Mouse (Mus musculus) MEL (cell line): Measurements from ENCODE around the gene Bet1l. TPM values are rescaled to one million over a fixed set of nuclear protein-coding genes. Genes with fewer than 3 reads are reported as not detected.

Source experiments
- DNase-seq: peaks from one replicate; pipeline ENCODE4 v3.0.0; 2011; ENCODE audit warnings: low read depth, low spot score
- H3K27ac ChIP-seq: 2 replicates; pipeline ENCODE4 v1.5.1; 2012; ENCODE audit warnings: low read depth, mild to moderate bottlenecking, control low read depth, low read length, moderate library complexity; ENCODE audit not compliant: control insufficient read depth
- H3K27me3 ChIP-seq, 2 experiments: fragments of 150-350 bp in 1 of 2; sonication (generic) in 1 of 2; 2 replicates each; pipeline ENCODE4 v1.6.1; 2012; ENCODE audit warnings: low read length in 2 of 2, mild to moderate bottlenecking in 2 of 2, improper control_type of control experiment in 1 of 2, moderate library complexity in 1 of 2; ENCODE audit not compliant: insufficient read depth in 2 of 2, control insufficient read depth in 1 of 2
- H3K36me3 ChIP-seq, 2 experiments: 2 replicates each; pipeline ENCODE4 v1.6.1; 2012 to 2014; ENCODE audit warnings: low read length in 2 of 2, improper control_type of control experiment in 1 of 2, inconsistent platforms in 1 of 2, mild to moderate bottlenecking in 1 of 2; ENCODE audit not compliant: insufficient read depth in 2 of 2, control insufficient read depth in 1 of 2
- H3K4me1 ChIP-seq, 2 experiments: fragments of 150-350 bp in 1 of 2; sonication (generic) in 1 of 2; 2 replicates each; pipeline ENCODE4 v1.6.1; 2012; ENCODE audit warnings: low read length in 2 of 2, improper control_type of control experiment in 1 of 2, mild to moderate bottlenecking in 1 of 2; ENCODE audit not compliant: insufficient read depth in 2 of 2, control insufficient read depth in 1 of 2
- H3K4me3 ChIP-seq, 2 experiments: fragments of 150-350 bp in 1 of 2; sonication (generic) in 1 of 2; 2 replicates each; pipeline ENCODE4 v1.5.1; 2012; ENCODE audit warnings: low read depth in 2 of 2, low read length in 2 of 2, mild to moderate bottlenecking in 2 of 2, moderate library complexity in 2 of 2, control low read depth in 1 of 2, improper control_type of control experiment in 1 of 2; ENCODE audit not compliant: control insufficient read depth in 1 of 2, insufficient read depth in 1 of 2
- H3K79me2 ChIP-seq: 2 replicates; pipeline ENCODE4 v1.6.1; 2012; ENCODE audit warnings: mild to moderate bottlenecking, low read length, moderate library complexity; ENCODE audit not compliant: control insufficient read depth, poor library complexity, insufficient read depth
- H3K9ac ChIP-seq: 2 replicates; pipeline ENCODE4 v1.6.1; 2012; ENCODE audit warnings: low read depth, mild to moderate bottlenecking, control low read depth, low read length, moderate library complexity; ENCODE audit not compliant: control insufficient read depth, poor library complexity, severe bottlenecking
- H3K9me3 ChIP-seq: fragments of 150-350 bp; sonication (generic); replicated peaks from 2 replicates; pipeline ENCODE4 v1.6.1; 2012; ENCODE audit warnings: mild to moderate bottlenecking, low read length, improper control_type of control experiment, moderate library complexity; ENCODE audit not compliant: insufficient read depth
- BHLHE40 ChIP-seq: IDR thresholded peaks from 2 replicates; pipeline ENCODE4 v1.6.1; 2012; ENCODE audit warnings: low read depth, mild to moderate bottlenecking, inconsistent platforms, low read length, improper control_type of control experiment, borderline replicate concordance
- CTCF ChIP-seq, 3 experiments: IDR thresholded peaks in 2 of 3; conservative IDR thresholded peaks in 1 of 3; 2 replicates each; pipeline ENCODE4 v1.5.1; 2011 to 2012; ENCODE audit warnings: low read length in 3 of 3, low read depth in 2 of 3, mild to moderate bottlenecking in 2 of 3, improper control_type of control experiment in 1 of 3, inconsistent platforms in 1 of 3, mixed read lengths in 1 of 3, moderate library complexity in 1 of 3; ENCODE audit not compliant: control insufficient read depth in 1 of 3, insufficient read depth in 1 of 3, poor library complexity in 1 of 3, severe bottlenecking in 1 of 3
- E2F4 ChIP-seq: IDR thresholded peaks from 2 replicates; pipeline ENCODE4 v1.6.1; 2011; ENCODE audit warnings: low read depth, low read length, improper control_type of control experiment, borderline replicate concordance
- ELF1 ChIP-seq: IDR thresholded peaks from 2 replicates; pipeline ENCODE4 v1.6.1; 2014; ENCODE audit warnings: low read depth, mild to moderate bottlenecking, inconsistent platforms, low read length, improper control_type of control experiment, moderate library complexity
- EP300 ChIP-seq, 2 experiments: IDR thresholded peaks; 2 replicates each; pipeline ENCODE4 v1.6.1; 2011; ENCODE audit warnings: improper control_type of control experiment in 2 of 2, low read length in 2 of 2, low read depth in 1 of 2, mild to moderate bottlenecking in 1 of 2
- ETS1 ChIP-seq: IDR thresholded peaks from 2 replicates; pipeline ENCODE4 v1.6.1; 2012; ENCODE audit warnings: low read depth, mild to moderate bottlenecking, inconsistent platforms, low read length, improper control_type of control experiment, moderate library complexity
- GABPA ChIP-seq: IDR thresholded peaks from 2 replicates; pipeline ENCODE4 v1.6.1; 2012; ENCODE audit warnings: low read depth, mild to moderate bottlenecking, inconsistent platforms, low read length, improper control_type of control experiment, moderate library complexity
- GATA1 ChIP-seq: IDR thresholded peaks from 2 replicates; pipeline ENCODE4 v1.6.1; 2011; ENCODE audit warnings: low read depth, low read length, improper control_type of control experiment
- HCFC1 ChIP-seq: IDR thresholded peaks from 2 replicates; pipeline ENCODE4 v1.6.1; 2012; ENCODE audit warnings: low read depth, mild to moderate bottlenecking, inconsistent platforms, low read length, improper control_type of control experiment, moderate library complexity
- JUND ChIP-seq: IDR thresholded peaks from 2 replicates; pipeline ENCODE4 v1.6.1; 2011; ENCODE audit warnings: low read depth, mild to moderate bottlenecking, improper control_type of control experiment, low read length
- KAT2A ChIP-seq: conservative IDR thresholded peaks from 2 replicates; pipeline ENCODE4 v1.6.1; 2012; ENCODE audit warnings: low read depth, low read length, improper control_type of control experiment, inconsistent platforms
- MAFK ChIP-seq: IDR thresholded peaks from 2 replicates; pipeline ENCODE4 v1.6.1; 2011; ENCODE audit warnings: low read depth, mild to moderate bottlenecking, low read length, improper control_type of control experiment, borderline replicate concordance
- MAZ ChIP-seq: IDR thresholded peaks from 2 replicates; pipeline ENCODE4 v1.6.1; 2012; ENCODE audit warnings: low read depth, mild to moderate bottlenecking, inconsistent platforms, low read length, improper control_type of control experiment
- MEF2A ChIP-seq: IDR thresholded peaks from 2 replicates; pipeline ENCODE4 v1.6.1; 2014; ENCODE audit warnings: low read depth, mild to moderate bottlenecking, inconsistent platforms, low read length, improper control_type of control experiment; ENCODE audit not compliant: poor library complexity, insufficient replicate concordance, severe bottlenecking; ENCODE audit errors: extremely low read depth
- MYC ChIP-seq: IDR thresholded peaks from 2 replicates; pipeline ENCODE4 v1.6.1; 2011; ENCODE audit warnings: low read depth, mild to moderate bottlenecking, low read length, improper control_type of control experiment, moderate library complexity
- NELFE ChIP-seq: IDR thresholded peaks from 2 replicates; pipeline ENCODE4 v1.6.1; 2011; ENCODE audit warnings: low read depth, low read length, improper control_type of control experiment
- NRF1 ChIP-seq: IDR thresholded peaks from 2 replicates; pipeline ENCODE4 v1.6.1; 2014; ENCODE audit warnings: low read depth, mild to moderate bottlenecking, inconsistent platforms, low read length, improper control_type of control experiment, moderate library complexity; ENCODE audit not compliant: poor library complexity, insufficient read depth, severe bottlenecking
- POLR2AphosphoS2 ChIP-seq: IDR thresholded peaks from 2 replicates; pipeline ENCODE4 v1.6.1; 2011; ENCODE audit warnings: low read length, improper control_type of control experiment
- RAD21 ChIP-seq: IDR thresholded peaks from 2 replicates; pipeline ENCODE4 v1.6.1; 2011; ENCODE audit warnings: mild to moderate bottlenecking, low read depth, low read length, improper control_type of control experiment
- RCOR1 ChIP-seq: IDR thresholded peaks from 2 replicates; pipeline ENCODE4 v1.6.1; 2012; ENCODE audit warnings: low read depth, mild to moderate bottlenecking, inconsistent platforms, low read length, improper control_type of control experiment
- TCF12 ChIP-seq: IDR thresholded peaks from 2 replicates; pipeline ENCODE4 v1.6.1; 2014; ENCODE audit warnings: low read depth, mild to moderate bottlenecking, inconsistent platforms, low read length, improper control_type of control experiment, moderate library complexity
- USF1 ChIP-seq: IDR thresholded peaks from 2 replicates; pipeline ENCODE4 v1.6.1; 2014; ENCODE audit warnings: low read depth, mild to moderate bottlenecking, inconsistent platforms, low read length, improper control_type of control experiment, moderate library complexity
- ZC3H11A ChIP-seq: IDR thresholded peaks from 2 replicates; pipeline ENCODE4 v1.6.1; 2012; ENCODE audit warnings: low read depth, mild to moderate bottlenecking, inconsistent platforms, low read length, improper control_type of control experiment
- ZMIZ1 ChIP-seq: IDR thresholded peaks from 2 replicates; pipeline ENCODE4 v1.6.1; 2012; ENCODE audit warnings: low read depth, mild to moderate bottlenecking, inconsistent platforms, low read length, improper control_type of control experiment, moderate library complexity
- polyA plus RNA-seq, 2 experiments: library from polyadenylated mRNA; stranded (reverse) in 1 of 2; unstranded in 1 of 2; fragments of >175 nt in 1 of 2; fragments of >200 nt in 1 of 2; gene quantifications; 2 replicates each; pipeline versions ENCODE4 v1.2.1 to v1.2.4; 2012; ENCODE audit warnings: low replicate concordance in 2 of 2, low read depth in 1 of 2; ENCODE audit not compliant: insufficient read length in 2 of 2, insufficient read depth in 1 of 2, missing spikeins in 1 of 2
- total RNA-seq: library from RNA; depleted of rRNA; stranded (reverse); fragments of 300-350 nt; gene quantifications from 2 replicates; pipeline ENCODE4 v1.2.3, GENCODE M21; 2012

The Bet1l gene
- total and polyA plus RNA-seq, 3 experiments, result 16.0 to 26.2 TPM; not detected in 1

DNA sequence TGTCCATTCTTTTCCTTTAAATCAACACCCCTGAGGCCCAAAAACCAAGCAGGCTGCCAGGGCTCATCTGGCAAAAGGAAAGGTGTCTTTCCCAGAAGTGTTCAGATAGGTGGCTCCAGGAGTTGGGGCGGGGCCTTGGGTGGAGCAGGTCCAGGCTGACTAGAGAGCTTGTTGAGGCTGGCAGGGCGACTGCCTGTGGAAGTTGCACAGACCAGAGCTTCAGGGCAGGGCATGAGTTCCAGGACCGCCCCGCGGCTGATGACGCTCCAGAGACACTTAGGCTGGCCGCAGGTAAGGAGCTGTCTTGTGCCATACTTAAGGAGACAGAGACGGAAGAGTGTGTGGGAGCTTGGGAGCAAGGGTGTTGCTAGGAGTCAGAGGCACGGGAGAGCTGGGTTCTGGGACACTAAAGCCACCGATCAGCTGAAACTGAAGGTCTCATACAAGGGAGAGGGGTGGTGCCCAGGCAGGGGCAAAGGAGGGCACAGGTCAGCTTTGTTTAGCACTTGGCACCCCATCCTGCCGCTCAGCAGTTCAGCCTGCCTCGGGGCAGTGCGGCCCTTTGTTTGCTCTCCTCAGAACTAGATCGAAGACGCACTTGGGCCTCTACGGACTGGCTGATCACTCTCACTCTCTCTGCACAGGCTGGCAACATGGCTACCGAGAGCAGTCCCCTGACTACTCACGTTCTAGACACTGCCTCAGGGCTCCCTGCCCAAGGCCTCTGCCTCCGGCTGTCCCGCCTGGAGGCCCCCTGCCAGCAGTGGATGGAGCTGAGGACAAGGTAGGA is 22.2 kb downstream of the Bet1l start, which contains the start of gene Urah:
Urah (plus strand) TSS at position 51 of the 790 bp plus-strand sequence.
- Histone ChIP-seq H3K4me1 (peaks cover 3 to 9% of the 10 kb centered on the region in 2 experiments; a peak in 2 of 4 replicates), H3K27ac (no peak within 1 kb of the TSS), H3K4me3 (no peak within 1 kb of the TSS), H3K79me2 (no peaks in the 10 kb centered on the region), H3K27me3 (peaks cover 6 to 13% of the 10 kb centered on the region in 2 experiments), H3K9me3 (no peaks in the 10 kb centered on the region), H3K9ac (no peak within 1 kb of the TSS), H3K36me3 (no peaks in the 10 kb centered on the region; a peak in 1 of 4 replicates)
- TF ChIP-seq E2F4, result no peak
- no peak for TF ChIP-seq GABPA
- no peak for TF ChIP-seq ELF1
- no peak for TF ChIP-seq POLR2AphosphoS2
- TF ChIP-seq EP300 (IDR thresholded peaks at IDR 0.05; ENCODE audit: low read depth in 1 of 2, low read length in 2 of 2), result no peak
- no peak for TF ChIP-seq NELFE
- TF ChIP-seq RCOR1, result no peak
- no peak for TF ChIP-seq JUND
- no peak for TF ChIP-seq MYC
- TF ChIP-seq BHLHE40, result no peak
- no peak for TF ChIP-seq KAT2A
- TF ChIP-seq ZC3H11A, result no peak
- TF ChIP-seq RAD21, result no peak
- TF ChIP-seq MAZ, result no peak
- no peak for DNase-seq

DNA sequence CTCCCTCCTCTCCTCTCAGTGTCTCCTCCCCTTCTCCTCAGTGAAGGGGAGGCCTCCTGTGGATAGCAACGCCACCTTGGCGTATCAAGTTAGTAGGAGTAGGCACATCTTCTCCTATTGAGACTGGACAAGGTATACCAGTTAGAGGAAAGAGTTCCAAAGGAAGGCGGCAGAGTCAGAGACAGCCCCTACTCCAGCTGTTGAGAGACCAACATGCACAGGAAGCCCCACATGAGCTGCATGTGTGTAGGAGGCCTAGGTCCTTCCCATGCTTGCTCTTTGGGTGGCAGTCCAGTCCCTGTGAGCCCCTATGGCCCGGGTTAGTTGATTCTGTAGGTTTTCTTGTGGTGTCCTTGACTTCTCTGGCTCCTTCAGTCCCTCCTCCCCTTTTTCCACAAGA is 24.0 kb downstream of the Bet1l start:
- no peaks in the 10 kb centered on the region for H3K36me3 ChIP-seq
- H3K4me3 ChIP-seq, result no peak overlapping the region
- H3K9me3 ChIP-seq, result no peaks in the 10 kb centered on the region
- peaks cover 2 to 3% of the 10 kb centered on the region in 2 experiments; a peak in 1 of 4 replicates for H3K4me1 ChIP-seq
- TF ChIP-seq ZMIZ1, result no peak
- TF ChIP-seq E2F4, result no peak
- no peak for TF ChIP-seq RCOR1
- no peak for TF ChIP-seq MAFK
- TF ChIP-seq RAD21, result no peak
- no peak for TF ChIP-seq USF1
- no peak for TF ChIP-seq GABPA
- no peak for TF ChIP-seq ETS1
- no peak for TF ChIP-seq CTCF (IDR thresholded peaks at IDR 0.05 in 2 of 3, conservative IDR thresholded peaks at IDR 0.05 in 1 of 3; ENCODE audit: control insufficient read depth in 1 of 3, insufficient read depth in 1 of 3, low read depth in 2 of 3, low read length in 3 of 3, poor library complexity in 1 of 3, severe bottlenecking in 1 of 3)
- TF ChIP-seq JUND, result no peak
- no peak for TF ChIP-seq KAT2A
- TF ChIP-seq NRF1, result no peak
- no peak for TF ChIP-seq GATA1
- no peak for TF ChIP-seq MEF2A
- no peak for TF ChIP-seq TCF12
- TF ChIP-seq HCFC1, result no peak
- no peak for TF ChIP-seq ELF1
- H3K9ac ChIP-seq, result no peak overlapping the region
- no peak overlapping the region for H3K27ac ChIP-seq
- no peaks in the 10 kb centered on the region for H3K79me2 ChIP-seq
- H3K27me3 ChIP-seq, result peaks cover 6 to 13% of the 10 kb centered on the region in 2 experiments
- DNase-seq, result no peak
